ENCODE assay signal across 17 mouse cellular contexts in the genomic region with DNA sequence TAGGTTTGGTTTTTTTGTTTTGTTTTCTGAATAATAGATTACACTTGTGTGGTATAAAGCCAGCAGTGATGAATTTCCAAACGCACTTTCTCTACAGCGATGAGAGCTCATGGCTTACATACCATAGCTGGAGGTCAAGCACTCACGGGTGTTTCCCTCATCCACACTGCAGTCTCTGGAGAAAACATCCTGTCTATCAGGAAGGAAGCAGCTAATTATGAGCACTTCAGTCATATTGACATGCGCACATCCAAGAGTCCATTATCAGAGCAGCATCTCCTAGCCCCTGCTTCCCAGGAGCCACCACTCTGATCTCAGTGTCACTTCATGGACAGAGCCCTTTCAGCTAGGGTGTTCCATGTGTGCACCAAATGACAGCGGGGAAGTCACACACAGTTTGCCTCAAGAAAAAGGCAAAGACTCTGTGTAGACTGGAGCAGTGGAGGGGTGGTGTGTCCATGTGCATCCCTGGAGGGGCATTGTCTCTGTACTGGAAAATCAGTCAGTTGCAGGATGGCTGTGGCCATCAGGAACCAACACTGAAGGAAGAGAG. TPM values are rescaled to one million over a fixed set of nuclear protein-coding genes. Genes with fewer than 3 reads are reported as not detected.
"Had no signal": no experiment of that assay in that cellular context is flagged by ENCODE, and none has a peak within 500 bp of the region (broad histone marks: within the 10 kb centered on the region; RNA-seq: fewer than 3 reads in every experiment).

No protein-coding gene starts in this region.

- DNase-seq: kidney, adult 18-20 months; kidney, postnatal 10 days; kidney, postnatal 4 days; left cerebral cortex, postnatal 4 days; midbrain, embryonic 14.5 days; right cerebral cortex, adult 18-20 months; right cerebral cortex, postnatal 25 days; thymus, adult 2 months; thymus, postnatal 25 days had no signal

- H3K27me3 ChIP-seq: intestine, embryonic 15.5 days; limb, embryonic 13.5 days; liver, embryonic 15.5 days; neural tube, embryonic 15.5 days had no signal

- H3K4me1 ChIP-seq: intestine, embryonic 15.5 days; limb, embryonic 13.5 days; liver, embryonic 15.5 days; neural tube, embryonic 15.5 days had no signal

- H3K9me3 ChIP-seq: intestine, embryonic 15.5 days; limb, embryonic 13.5 days; liver, embryonic 15.5 days; neural tube, embryonic 15.5 days had no signal

- H3K9ac ChIP-seq: intestine, embryonic 15.5 days; limb, embryonic 13.5 days; liver, embryonic 15.5 days; neural tube, embryonic 15.5 days had no signal

- H3K27ac ChIP-seq: intestine, embryonic 15.5 days; layer of hippocampus, adult 2 months; limb, embryonic 13.5 days; liver, embryonic 15.5 days; neural tube, embryonic 15.5 days had no signal

- ATAC-seq: intestine, embryonic 15.5 days had no signal

- H3K4me2 ChIP-seq: intestine, embryonic 15.5 days; limb, embryonic 13.5 days; liver, embryonic 15.5 days; neural tube, embryonic 15.5 days had no signal

- H3K4me3 ChIP-seq: intestine, embryonic 15.5 days; layer of hippocampus, adult 2 months; limb, embryonic 13.5 days; liver, embryonic 15.5 days; myocyte; neural tube, embryonic 15.5 days had no signal

RNA-seq across cellular contexts. Expression of gene Ankdd1b, which starts 53.7 kb away (rescaled TPM):
- polyA plus RNA-seq: limb, embryonic 13.5 days; liver, embryonic 15.5 days; midbrain, embryonic 14.5 days; myocyte; neural tube, embryonic 11.5 days; neural tube, embryonic 15.5 days; small intestine, adult 2 months had no signal
